In the genomic region with DNA sequence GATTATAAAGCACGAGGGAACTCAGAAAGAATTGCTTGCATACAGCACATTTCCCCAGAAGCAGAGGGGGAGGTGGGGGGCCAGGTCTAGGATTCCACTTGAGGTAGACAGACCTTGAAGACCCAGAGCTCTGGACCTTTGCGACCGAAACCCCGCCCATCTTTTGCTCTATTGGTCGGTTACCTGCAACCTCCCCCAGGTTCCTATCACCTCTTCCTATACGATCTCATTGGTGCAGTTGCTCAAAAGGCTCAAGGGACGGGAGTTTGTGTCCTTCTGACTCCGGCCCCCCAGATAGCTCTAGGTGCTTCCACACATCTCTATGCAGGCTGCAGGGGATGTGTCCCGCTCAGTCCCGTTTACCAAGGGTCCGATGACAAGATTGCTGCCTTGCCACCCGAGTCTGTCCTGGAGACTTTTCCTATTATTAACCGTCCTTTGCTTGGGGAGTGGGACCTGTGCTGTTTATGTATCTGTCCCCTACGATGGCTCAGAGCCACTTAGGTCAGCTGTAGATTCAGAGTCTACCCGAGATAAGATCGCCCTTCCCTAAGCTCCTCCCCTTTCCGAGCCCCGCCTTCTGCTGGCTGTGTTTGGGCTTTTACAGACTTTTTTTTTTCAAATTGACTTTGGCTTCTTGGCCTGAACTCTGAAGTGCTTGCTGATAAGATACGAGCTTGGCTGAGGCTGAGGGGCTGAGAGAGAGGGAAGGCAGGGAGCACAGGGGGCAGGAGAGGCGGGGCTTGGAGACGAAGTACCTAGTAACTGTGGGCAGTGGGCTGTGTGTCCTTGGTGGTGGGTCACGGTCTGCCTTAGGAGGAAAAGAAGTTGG, we compare ENCODE assay signal across 8 mouse cellular contexts. TPM values are rescaled to one million over a fixed set of nuclear protein-coding genes. Genes with fewer than 3 reads are reported as not detected.
DNase-seq lines count a peak whose midpoint lies in the region; ATAC-seq and TF ChIP-seq lines count a peak whose summit lies in the region.

No protein-coding gene starts in this region.

- peak; percentile 33 for DNase-seq in gastrocnemius, adult 18-20 months (ENCODE audit: low spot score)
- DNase-seq in gastrocnemius, adult 8-10 months (ENCODE audit: low spot score in 2 of 2): no peak
- peak; percentile 90 for DNase-seq in lung, postnatal 0 days (ENCODE audit: low spot score)

- TF ChIP-seq CTCF in bone marrow, adult 2 months (IDR thresholded peaks at IDR 0.05; ENCODE audit: control insufficient read depth, insufficient read depth, low read length): no peak
- TF ChIP-seq CTCF in lung, postnatal 0 days (IDR thresholded peaks at IDR 0.05): no peak

- no peak for TF ChIP-seq POLR2A in bone marrow, adult 2 months (IDR thresholded peaks at IDR 0.05; ENCODE audit: borderline replicate concordance, control insufficient read depth, low read depth, low read length)

- no peaks in the 10 kb centered on the region for H3K9me3 ChIP-seq in heart, embryonic 12.5 days (replicated peaks)
- no peaks in the 10 kb centered on the region for H3K9me3 ChIP-seq in kidney, embryonic 14.5 days (ENCODE audit: control insufficient read depth, low read length)
- H3K9me3 ChIP-seq in lung, postnatal 0 days (ENCODE audit: low read length): no peaks in the 10 kb centered on the region
- H3K9me3 ChIP-seq in stomach, embryonic 16.5 days (replicated peaks; ENCODE audit: control insufficient read depth, low read length): no peaks in the 10 kb centered on the region

- H3K36me3 ChIP-seq in heart, embryonic 12.5 days: no peaks in the 10 kb centered on the region
- no peaks in the 10 kb centered on the region for H3K36me3 ChIP-seq in kidney, embryonic 14.5 days (ENCODE audit: control insufficient read depth, insufficient read depth, low read length)
- no peaks in the 10 kb centered on the region for H3K36me3 ChIP-seq in lung, postnatal 0 days (ENCODE audit: insufficient read depth, low read length)
- no peaks in the 10 kb centered on the region for H3K36me3 ChIP-seq in stomach, embryonic 16.5 days (ENCODE audit: control insufficient read depth, insufficient read depth, low read length)

- peak; percentile 42; the same call in 1 of the 2 replicates for ATAC-seq in heart, embryonic 12.5 days (ENCODE audit: insufficient number of reproducible peaks, low FRiP score)
- no peak for ATAC-seq in kidney, embryonic 14.5 days (ENCODE audit: low FRiP score, low TSS enrichment)
- peak; percentile 47 for ATAC-seq in lung, postnatal 0 days
- peak; percentile 68 for ATAC-seq in stomach, embryonic 16.5 days (ENCODE audit: insufficient read depth, low FRiP score)
- ATAC-seq in frontal cortex, adult (ENCODE audit: low TSS enrichment): no peak

- 12% methylated on average over 22 of the region's 22 CpGs for WGBS in bone marrow, adult 2 months
- 3% methylated on average over 22 of the region's 22 CpGs for WGBS in heart, embryonic 12.5 days
- WGBS in kidney, embryonic 14.5 days: 7% methylated on average over 22 of the region's 22 CpGs
- WGBS in lung, postnatal 0 days: 7% methylated on average over 22 of the region's 22 CpGs
- WGBS in stomach, embryonic 16.5 days: 7% methylated on average over 22 of the region's 22 CpGs

- 0 out of 2 replicates have a peak, but pooled peaks cover under 1% of the 10 kb centered on the region for H3K27me3 ChIP-seq in heart, embryonic 12.5 days (replicated peaks)
- H3K27me3 ChIP-seq in kidney, embryonic 14.5 days (ENCODE audit: control insufficient read depth, insufficient read depth, low read length): no peaks in the 10 kb centered on the region
- no peaks in the 10 kb centered on the region for H3K27me3 ChIP-seq in lung, postnatal 0 days (replicated peaks; ENCODE audit: insufficient read depth, low read length)
- no peaks in the 10 kb centered on the region for H3K27me3 ChIP-seq in stomach, embryonic 16.5 days (ENCODE audit: control insufficient read depth, insufficient read depth, low read length)

- no peaks in the 10 kb centered on the region; the same call in 1 of the 2 replicates for H3K4me1 ChIP-seq in bone marrow, adult 2 months (ENCODE audit: control insufficient read depth, insufficient read depth, low read length)
- peaks cover 62% of the 10 kb centered on the region for H3K4me1 ChIP-seq in heart, embryonic 12.5 days (replicated peaks)
- H3K4me1 ChIP-seq in kidney, embryonic 14.5 days (ENCODE audit: control insufficient read depth, insufficient read depth, low read length): peaks cover 18% of the 10 kb centered on the region
- peaks cover 19% of the 10 kb centered on the region; the same call in 1 of the 2 replicates for H3K4me1 ChIP-seq in lung, postnatal 0 days (ENCODE audit: insufficient read depth, low read depth, low read length)
- H3K4me1 ChIP-seq in stomach, embryonic 16.5 days (ENCODE audit: control insufficient read depth, insufficient read depth, low read length): peaks cover 12% of the 10 kb centered on the region

- TF ChIP-seq EP300 in lung, postnatal 0 days (IDR thresholded peaks at IDR 0.05): peak; percentile 81

- peak overlapping the region; percentile 34; the same call in 1 of the 2 replicates for H3K9ac ChIP-seq in heart, embryonic 12.5 days
- no peak overlapping the region; the same call in 1 of the 2 replicates for H3K9ac ChIP-seq in kidney, embryonic 14.5 days (ENCODE audit: low read depth, low read length)
- H3K9ac ChIP-seq in lung, postnatal 0 days (replicated peaks; ENCODE audit: low read depth): 0 out of 2 replicates have a peak overlapping the region, but pooled peaks have one; percentile 16
- H3K9ac ChIP-seq in stomach, embryonic 16.5 days (ENCODE audit: low read length): peak overlapping the region; percentile 52

- no peak overlapping the region for H3K27ac ChIP-seq in bone marrow, adult 2 months (ENCODE audit: control insufficient read depth, insufficient read depth, low read depth, low read length, poor library complexity)
- peak overlapping the region; percentile 32 for H3K27ac ChIP-seq in heart, embryonic 12.5 days (ENCODE audit: poor library complexity, severe bottlenecking)
- H3K27ac ChIP-seq in kidney, embryonic 14.5 days (ENCODE audit: low read depth, low read length): no peak overlapping the region
- H3K27ac ChIP-seq in lung, postnatal 0 days (ENCODE audit: low read length): peak overlapping the region; percentile 86
- H3K27ac ChIP-seq in stomach, embryonic 16.5 days (ENCODE audit: low read length): peak overlapping the region; percentile 40; the same call in 1 of the 2 replicates

- peak overlapping the region; percentile 13 for H3K4me3 ChIP-seq in bone marrow, adult 2 months (replicated peaks; ENCODE audit: control insufficient read depth, low read depth, low read length)
- peak overlapping the region; percentile 35 for H3K4me3 ChIP-seq in heart, embryonic 12.5 days
- peak overlapping the region; percentile 22 for H3K4me3 ChIP-seq in kidney, embryonic 14.5 days (ENCODE audit: low read length)
- no peak overlapping the region for H3K4me3 ChIP-seq in lung, postnatal 0 days (ENCODE audit: low read depth, low read length)
- peak overlapping the region; percentile 36 for H3K4me3 ChIP-seq in stomach, embryonic 16.5 days (replicated peaks; ENCODE audit: low read length)

- H3K4me2 ChIP-seq in heart, embryonic 12.5 days: peak overlapping the region; percentile 69
- H3K4me2 ChIP-seq in kidney, embryonic 14.5 days (replicated peaks; ENCODE audit: low read depth, low read length): peak overlapping the region; percentile 49
- peak overlapping the region; percentile 53 for H3K4me2 ChIP-seq in lung, postnatal 0 days (replicated peaks; ENCODE audit: low read depth, low read length)
- H3K4me2 ChIP-seq in stomach, embryonic 16.5 days (ENCODE audit: low read depth, low read length): peak overlapping the region; percentile 59

RNA-seq across cellular contexts. Expression of a gene that starts 44.1 kb away (rescaled TPM):
- total RNA-seq in gastrocnemius, adult 18-20 months (2021): 10 to 100 TPM; 17.6 to 19.3 TPM
- total RNA-seq in gastrocnemius, adult 8-10 months (2022): 10 to 100 TPM; 10.6 to 16.5 (median 14.9) TPM
- 13.7 and 34.3 TPM in 2 replicates for polyA plus RNA-seq in bone marrow, adult 2 months (2011; ENCODE audit: insufficient read depth, insufficient read length, low replicate concordance, missing spikeins)
- polyA plus RNA-seq in heart, embryonic 12.5 days (2016; fragmentation: Nextera tagmentation; extraction: Ambion mirVana): 59.5 and 63.3 TPM in 2 replicates
- 42.6 and 53.4 TPM in 2 replicates for polyA plus RNA-seq in kidney, embryonic 14.5 days (2014; fragmentation: Nextera tagmentation; extraction: Ambion mirVana)
- 81.2 and 94.5 TPM in 2 replicates for polyA plus RNA-seq in lung, postnatal 0 days (2015; fragmentation: Nextera tagmentation; extraction: Ambion mirVana)
- polyA plus RNA-seq in stomach, embryonic 16.5 days (2015; fragmentation: Nextera tagmentation; extraction: Ambion mirVana): 49.5 and 51.3 TPM in 2 replicates

Comparison
In these comparisons a context has a peak if more than half of its experiments do, and no peak if none do; other contexts are left out.
1. DNase-seq: peak in gastrocnemius, adult 18-20 months (single experiment) and lung, postnatal 0 days (single experiment); none in gastrocnemius, adult 8-10 months (0 of 2).
2. H3K27ac ChIP-seq: peak in heart, embryonic 12.5 days (single experiment), lung, postnatal 0 days (single experiment) and stomach, embryonic 16.5 days (single experiment); none in bone marrow, adult 2 months (single experiment) and kidney, embryonic 14.5 days (single experiment).
3. ATAC-seq: peak in heart, embryonic 12.5 days (single experiment), lung, postnatal 0 days (single experiment) and stomach, embryonic 16.5 days (single experiment); none in kidney, embryonic 14.5 days (single experiment) and frontal cortex, adult (single experiment).
4. Peak in every context shown above with its lines, with median percentiles within 50 percentile points of each other: H3K4me2 ChIP-seq.